Mouse (Mus musculus): ENCODE data around the gene Ubb. TPM values are rescaled to one million over a fixed set of nuclear protein-coding genes. Genes with fewer than 3 reads are reported as not detected.

The Ubb gene
- polyA plus RNA-seq, 1 experiment from 2014 or later = 624 TPM

- ChIA-PET POLR2A (interaction anchor here (0.6 kb wide), 1 partner anchor 587 kb away, joined by 3 read pairs; no protein-coding TSS in a partner anchor), CTCF (no interaction called here)
- TF ChIP-seq CTCF (IDR thresholded peaks at IDR 0.05) = no peak
- no peaks in the 10 kb centered on the region for H3K27me3 ChIP-seq
- DNase-seq (ENCODE audit: low read depth, low spot score) = peak; percentile 25
- ATAC-seq = peak; percentile 19
- in situ Hi-C loops (cut with MboI; ENCODE audit: low pct_unique_long_range_greater_than_20kb) = no loop called here
These were observed 8.1 kb downstream of the Ubb start for GRCm38 (mm10) chr11:62558961-62559646.

GRCm38 (mm10) chr11:62560463-62561016 is 9.6 kb downstream of the Ubb start:
- TF ChIP-seq CTCF (IDR thresholded peaks at IDR 0.05) = no peak
- POLR2A ChIA-PET = no interaction called here
- CTCF ChIA-PET = no interaction called here
- in situ Hi-C loops (cut with MboI; ENCODE audit: low pct_unique_long_range_greater_than_20kb) = no loop called here
- DNase-seq (ENCODE audit: low read depth, low spot score) = no peak
- no peak for ATAC-seq
- no peaks in the 10 kb centered on the region for H3K27me3 ChIP-seq

- DNase-seq (ENCODE audit: low read depth, low spot score) (no peak), ATAC-seq (no peak)
- POLR2A ChIA-PET = no interaction called here
- CTCF ChIA-PET = no interaction called here
- in situ Hi-C loops (cut with MboI; ENCODE audit: low pct_unique_long_range_greater_than_20kb) = no loop called here
- no peak for TF ChIP-seq CTCF (IDR thresholded peaks at IDR 0.05)
- no peaks in the 10 kb centered on the region for H3K27me3 ChIP-seq
These were observed 12.6 kb downstream of the Ubb start for GRCm38 (mm10) chr11:62563590-62563989.

- TF ChIP-seq CTCF (IDR thresholded peaks at IDR 0.05) = no peak
- ChIA-PET POLR2A (no interaction called here), CTCF (interaction anchor here (1.4 kb wide), 1 partner anchor 9 kb away, joined by 4 read pairs; no protein-coding TSS in a partner anchor)
- no peaks in the 10 kb centered on the region for H3K27me3 ChIP-seq
- DNase-seq (ENCODE audit: low read depth, low spot score) (no peak), ATAC-seq (no peak)
- in situ Hi-C loops (cut with MboI; ENCODE audit: low pct_unique_long_range_greater_than_20kb) = no loop called here
These were observed 14.8 kb downstream of the Ubb start for GRCm38 (mm10) chr11:62565747-62566146.

GRCm38 (mm10) chr11:62566211-62566610 is 15.2 kb downstream of the Ubb start:
- no peaks in the 10 kb centered on the region for H3K27me3 ChIP-seq
- DNase-seq (ENCODE audit: low read depth, low spot score) (no peak), ATAC-seq (no peak)
- in situ Hi-C loops (cut with MboI; ENCODE audit: low pct_unique_long_range_greater_than_20kb) = no loop called here
- ChIA-PET CTCF (no interaction called here), POLR2A (no interaction called here)
- TF ChIP-seq CTCF (IDR thresholded peaks at IDR 0.05) = no peak

- POLR2A ChIA-PET = interaction anchor here (0.6 kb wide), 1 partner anchor 108 kb away, joined by 5 read pairs; no protein-coding TSS in a partner anchor
- CTCF ChIA-PET = interaction anchor here (0.9 to 1.2 kb wide), 2 partner anchors 11 to 50 kb away, joined by 3 read pairs; no protein-coding TSS in a partner anchor
- no peak for TF ChIP-seq CTCF (IDR thresholded peaks at IDR 0.05)
- no peak for ATAC-seq
- no peaks in the 10 kb centered on the region for H3K27me3 ChIP-seq
- DNase-seq (ENCODE audit: low read depth, low spot score) = no peak
- in situ Hi-C loops (cut with MboI; ENCODE audit: low pct_unique_long_range_greater_than_20kb) = no loop called here
These were observed 17.3 kb downstream of the Ubb start for GRCm38 (mm10) chr11:62568300-62568699.

- H3K27me3 ChIP-seq = no peaks in the 10 kb centered on the region
- CTCF ChIA-PET = interaction anchor here (0.7 to 1.6 kb wide), 4 partner anchors 9 to 20 kb away, joined by 3 to 7 read pairs (median 5); no protein-coding TSS in a partner anchor
- DNase-seq (ENCODE audit: low read depth, low spot score) = no peak
- no peak for TF ChIP-seq CTCF (IDR thresholded peaks at IDR 0.05)
- no peak for ATAC-seq
- in situ Hi-C loops (cut with MboI; ENCODE audit: low pct_unique_long_range_greater_than_20kb) = no loop called here
- POLR2A ChIA-PET = interaction anchor here (0.6 kb wide), 1 partner anchor 619 kb away, joined by 3 read pairs; no protein-coding TSS in a partner anchor
These were observed 23.2 kb downstream of the Ubb start, which contains the start of gene Trpv2 for GRCm38 (mm10) chr11:62573959-62574702. Gene Trpv2 (plus strand): TSS chr11:62574486.

GRCm38 (mm10) chr11:62574703-62575085 is 23.7 kb downstream of the Ubb start:
- no peaks in the 10 kb centered on the region for H3K27me3 ChIP-seq
- ATAC-seq (no peak), DNase-seq (ENCODE audit: low read depth, low spot score) (no peak)
- in situ Hi-C loops (cut with MboI; ENCODE audit: low pct_unique_long_range_greater_than_20kb) = loop anchor here (25.0 kb wide), 1 partner anchor 637 kb away; the partner anchor contains the start of gene Akap10
- no peak for TF ChIP-seq CTCF (IDR thresholded peaks at IDR 0.05)
- ChIA-PET POLR2A (no interaction called here), CTCF (interaction anchor here (0.7 to 1.6 kb wide), 5 partner anchors 9 to 20 kb away, joined by 3 to 7 read pairs (median 3); no protein-coding TSS in a partner anchor)

GRCm38 (mm10) chr11:62575297-62575658 is 24.3 kb downstream of the Ubb start:
- CTCF ChIA-PET = interaction anchor here (0.7 to 1.6 kb wide), 5 partner anchors 8 to 21 kb away, joined by 3 to 7 read pairs (median 4); no protein-coding TSS in a partner anchor
- H3K27me3 ChIP-seq = no peaks in the 10 kb centered on the region
- DNase-seq (ENCODE audit: low read depth, low spot score) (peak; percentile 12), ATAC-seq (peak; percentile 51)
- POLR2A ChIA-PET = no interaction called here
- in situ Hi-C loops (cut with MboI; ENCODE audit: low pct_unique_long_range_greater_than_20kb) = loop anchor here (25.0 kb wide), 1 partner anchor 638 kb away; the partner anchor contains the start of gene Akap10
- TF ChIP-seq CTCF (IDR thresholded peaks at IDR 0.05) = peak; percentile 90

GRCm38 (mm10) chr11:62575659-62576438 is 24.9 kb downstream of the Ubb start:
- CTCF ChIA-PET = interaction anchor here (1.2 to 1.6 kb wide), 2 partner anchors 8 to 11 kb away, joined by 4 to 7 read pairs; no protein-coding TSS in a partner anchor

More at GRCm38 (mm10) chr11:62575659-62576438, 24.9 kb downstream of the Ubb start:
- in situ Hi-C loops (cut with MboI; ENCODE audit: low pct_unique_long_range_greater_than_20kb) = loop anchor here (25.0 kb wide), 1 partner anchor 639 kb away; the partner anchor contains the start of gene Akap10
- DNase-seq (ENCODE audit: low read depth, low spot score) (no peak), ATAC-seq (no peak)
- POLR2A ChIA-PET = no interaction called here
- no peak for TF ChIP-seq CTCF (IDR thresholded peaks at IDR 0.05)
- no peaks in the 10 kb centered on the region for H3K27me3 ChIP-seq

Data from Patski (cell line).